Mouse (Mus musculus): ENCODE measurements at regions not wholly inside any gene's neighbourhood (a gene's known extent, or its start where the extent isn't known, plus 50 kb on each side); places are given as distances from the start of the nearest gene placed in this dataset.

- Histone ChIP-seq H3K27me3 (no peaks in the 10 kb centered on the region), H3K36me3 (no peaks in the 10 kb centered on the region), H3K4me3 (no peak overlapping the region), H3K9me3 (no peaks in the 10 kb centered on the region), H3K4me2 (replicated peaks) (0 out of 2 replicates have a peak overlapping the region, but pooled peaks have one; percentile 2), H3K27ac (replicated peaks) (peak overlapping the region; percentile 56; the same call in 1 of the 2 replicates), H3K4me1 (peaks cover 12% of the 10 kb centered on the region; the same call in 1 of the 2 replicates), H3K9ac (replicated peaks) (no peak overlapping the region)
- peak; percentile 66; the same call in 1 of the 2 replicates for ATAC-seq (ENCODE audit: low FRiP score, low read depth)
- WGBS, result 41% methylated on average over 7 of the region's 7 CpGs
These were observed 114.4 kb downstream of the Lca5 start for GRCm38 (mm10) chr9:83326437-83327086.

- Histone ChIP-seq H3K4me2 (replicated peaks) (no peak overlapping the region), H3K9ac (replicated peaks) (no peak overlapping the region)
These were observed 115.0 kb downstream of the Lca5 start for GRCm38 (mm10) chr9:83325910-83326309.

GRCm38 (mm10) chr9:83324336-83324735 lies 116.6 kb downstream of the Lca5 start:
- Histone ChIP-seq H3K36me3 (no peaks in the 10 kb centered on the region), H3K4me2 (replicated peaks) (no peak overlapping the region), H3K9me3 (no peaks in the 10 kb centered on the region), H3K4me3 (no peak overlapping the region), H3K9ac (replicated peaks) (no peak overlapping the region), H3K27me3 (no peaks in the 10 kb centered on the region), H3K27ac (replicated peaks) (no peak overlapping the region), H3K4me1 (peaks cover 12% of the 10 kb centered on the region; the same call in 1 of the 2 replicates)
- ATAC-seq (ENCODE audit: low FRiP score, low read depth), result no peak
- 81% methylated on average over 3 of the region's 3 CpGs for WGBS

More at GRCm38 (mm10) chr9:83325910-83326309, 115.0 kb downstream of the Lca5 start:
- Histone ChIP-seq H3K9me3 (no peaks in the 10 kb centered on the region), H3K27ac (replicated peaks) (peak overlapping the region; percentile 56), H3K4me3 (no peak overlapping the region), H3K27me3 (no peaks in the 10 kb centered on the region), H3K36me3 (no peaks in the 10 kb centered on the region), H3K4me1 (peaks cover 12% of the 10 kb centered on the region; the same call in 1 of the 2 replicates)
- 15% methylated on average over 6 of the region's 6 CpGs for WGBS
- peak; percentile 86 for ATAC-seq (ENCODE audit: low FRiP score, low read depth)

- Histone ChIP-seq H3K27ac (replicated peaks) (no peak overlapping the region), H3K27me3 (no peaks in the 10 kb centered on the region), H3K36me3 (no peaks in the 10 kb centered on the region), H3K4me1 (peaks cover 12% of the 10 kb centered on the region; the same call in 1 of the 2 replicates), H3K4me2 (replicated peaks) (no peak overlapping the region), H3K9me3 (no peaks in the 10 kb centered on the region), H3K9ac (replicated peaks) (no peak overlapping the region), H3K4me3 (no peak overlapping the region)
- WGBS, result 82% methylated on average over 8 of the region's 8 CpGs
- no peak for ATAC-seq (ENCODE audit: low FRiP score, low read depth)
These were observed 117.8 kb downstream of the Lca5 start for GRCm38 (mm10) chr9:83322991-83323583.

GRCm38 (mm10) chr9:83321793-83322192 lies 119.1 kb downstream of the Lca5 start:
- no peak for ATAC-seq (ENCODE audit: low FRiP score, low read depth)
- H3K9ac ChIP-seq (replicated peaks), result no peak overlapping the region
- H3K4me2 ChIP-seq (replicated peaks), result no peak overlapping the region
- H3K27me3 ChIP-seq, result no peaks in the 10 kb centered on the region
- H3K36me3 ChIP-seq, result no peaks in the 10 kb centered on the region
- H3K4me1 ChIP-seq, result peaks cover 10% of the 10 kb centered on the region; the same call in 1 of the 2 replicates
- no peaks in the 10 kb centered on the region for H3K9me3 ChIP-seq
- no peak overlapping the region for H3K4me3 ChIP-seq
- no peak overlapping the region for H3K27ac ChIP-seq (replicated peaks)

GRCm38 (mm10) chr9:83320834-83321233 lies 120.1 kb downstream of the Lca5 start:
- no peak overlapping the region for H3K4me2 ChIP-seq (replicated peaks)
- 67% methylated on average over 4 of the region's 4 CpGs for WGBS
- no peaks in the 10 kb centered on the region for H3K36me3 ChIP-seq
- no peak overlapping the region for H3K27ac ChIP-seq (replicated peaks)
- no peak for ATAC-seq (ENCODE audit: low FRiP score, low read depth)
- no peak overlapping the region for H3K4me3 ChIP-seq
- no peak overlapping the region for H3K9ac ChIP-seq (replicated peaks)
- no peaks in the 10 kb centered on the region for H3K27me3 ChIP-seq
- H3K9me3 ChIP-seq, result no peaks in the 10 kb centered on the region
- H3K4me1 ChIP-seq, result 0 out of 2 replicates have a peak, but pooled peaks cover under 1% of the 10 kb centered on the region

GRCm38 (mm10) chr9:83316818-83317162 lies 124.1 kb downstream of the Lca5 start:
- no peak for ATAC-seq (ENCODE audit: low FRiP score, low read depth)
- H3K9me3 ChIP-seq, result no peaks in the 10 kb centered on the region
- no peak overlapping the region for H3K4me2 ChIP-seq (replicated peaks)
- no peaks in the 10 kb centered on the region for H3K36me3 ChIP-seq
- H3K4me3 ChIP-seq, result no peak overlapping the region
- H3K9ac ChIP-seq (replicated peaks), result no peak overlapping the region
- no peaks in the 10 kb centered on the region for H3K4me1 ChIP-seq
- 61% methylated on average over 2 of the region's 2 CpGs for WGBS
- no peaks in the 10 kb centered on the region for H3K27me3 ChIP-seq
- H3K27ac ChIP-seq (replicated peaks), result no peak overlapping the region

GRCm38 (mm10) chr9:83315941-83316817 lies 124.7 kb downstream of the Lca5 start:
- no peak overlapping the region for H3K9ac ChIP-seq (replicated peaks)
- WGBS, result 56% methylated on average over 10 of the region's 10 CpGs

GRCm38 (mm10) chr9:83308771-83309170 lies 132.2 kb downstream of the Lca5 start:
- no peak for ATAC-seq (ENCODE audit: low FRiP score, low read depth)
- WGBS, result 72% methylated on average over 4 of the region's 4 CpGs
- H3K9ac ChIP-seq (replicated peaks), result no peak overlapping the region

More at GRCm38 (mm10) chr9:83315941-83316817, 124.7 kb downstream of the Lca5 start:
- Histone ChIP-seq H3K4me1 (no peaks in the 10 kb centered on the region), H3K27me3 (no peaks in the 10 kb centered on the region), H3K4me3 (no peak overlapping the region), H3K27ac (replicated peaks) (no peak overlapping the region), H3K4me2 (replicated peaks) (no peak overlapping the region), H3K9me3 (no peaks in the 10 kb centered on the region), H3K36me3 (no peaks in the 10 kb centered on the region)
- ATAC-seq (ENCODE audit: low FRiP score, low read depth), result 0 out of 2 replicates have a peak, but pooled peaks have one; percentile 44

GRCm38 (mm10) chr9:83308092-83308491 lies 132.8 kb downstream of the Lca5 start:
- no peaks in the 10 kb centered on the region for H3K9me3 ChIP-seq
- no peak overlapping the region for H3K9ac ChIP-seq (replicated peaks)
- peaks cover 2% of the 10 kb centered on the region for H3K4me1 ChIP-seq
- no peaks in the 10 kb centered on the region for H3K27me3 ChIP-seq
- no peak overlapping the region for H3K4me3 ChIP-seq
- ATAC-seq (ENCODE audit: low FRiP score, low read depth), result no peak
- 90% methylated on average over 4 of the region's 4 CpGs for WGBS
- no peaks in the 10 kb centered on the region for H3K36me3 ChIP-seq
- H3K27ac ChIP-seq (replicated peaks), result no peak overlapping the region
- no peak overlapping the region for H3K4me2 ChIP-seq (replicated peaks)

More at GRCm38 (mm10) chr9:83308771-83309170, 132.2 kb downstream of the Lca5 start:
- Histone ChIP-seq H3K27ac (replicated peaks) (no peak overlapping the region), H3K4me1 (peaks cover 2% of the 10 kb centered on the region), H3K4me2 (replicated peaks) (no peak overlapping the region), H3K9me3 (no peaks in the 10 kb centered on the region), H3K36me3 (no peaks in the 10 kb centered on the region), H3K27me3 (no peaks in the 10 kb centered on the region), H3K4me3 (no peak overlapping the region)

- peaks cover 2% of the 10 kb centered on the region for H3K4me1 ChIP-seq
- H3K9ac ChIP-seq (replicated peaks), result no peak overlapping the region
- no peak overlapping the region for H3K27ac ChIP-seq (replicated peaks)
- H3K4me2 ChIP-seq (replicated peaks), result no peak overlapping the region
- no peaks in the 10 kb centered on the region for H3K27me3 ChIP-seq
- H3K36me3 ChIP-seq, result no peaks in the 10 kb centered on the region
- H3K4me3 ChIP-seq, result no peak overlapping the region
- no peaks in the 10 kb centered on the region for H3K9me3 ChIP-seq
- WGBS, result 73% methylated on average over 11 of the region's 11 CpGs
- no peak for ATAC-seq (ENCODE audit: low FRiP score, low read depth)
These were observed 133.5 kb downstream of the Lca5 start for GRCm38 (mm10) chr9:83307349-83307938.

Data from midbrain, embryonic 12.5 days (tissue).